Mouse (Mus musculus): ENCODE data around the gene Acp5. TPM values are rescaled to one million over a fixed set of nuclear protein-coding genes. Genes with fewer than 3 reads are reported as not detected.

Acp5 gene
- polyA plus RNA-seq, 1 experiment from 2014 or later: 42.9 TPM

GRCm38 (mm10) chr9:22087034-22087618, 48.4 kb downstream of the Acp5 start:
- no peak for TF ChIP-seq CTCF (IDR thresholded peaks at IDR 0.05; ENCODE audit: low read depth)
- TF ChIP-seq EP300 (optimal IDR thresholded peaks at IDR 0.05): no peak

GRCm38 (mm10) chr9:22086012-22086411, 49.5 kb downstream of the Acp5 start:
- ATAC-seq (ENCODE audit: low FRiP score, low TSS enrichment) (peak; percentile 25; the same call in 1 of the 2 replicates), DNase-seq (ENCODE audit: low spot score) (no peak)
- Histone ChIP-seq H3K4me2 (replicated peaks; ENCODE audit: low read depth) (peak overlapping the region; percentile 74), H3K36me3 (ENCODE audit: control insufficient read depth, insufficient read depth, low read length) (no peaks in the 10 kb centered on the region), H3K9me3 (ENCODE audit: control insufficient read depth, low read length) (no peaks in the 10 kb centered on the region), H3K9ac (ENCODE audit: low read length) (peak overlapping the region; percentile 70), H3K4me1 (replicated peaks; ENCODE audit: control insufficient read depth, insufficient read depth) (no peaks in the 10 kb centered on the region), H3K27ac (replicated peaks) (peak overlapping the region; percentile 93), H3K4me3 (ENCODE audit: low read depth, low read length) (peak overlapping the region; percentile 69), H3K27me3 (ENCODE audit: control insufficient read depth, insufficient read depth, low read length) (no peaks in the 10 kb centered on the region)
- TF ChIP-seq EP300 (optimal IDR thresholded peaks at IDR 0.05) (peak; percentile 35), CTCF (IDR thresholded peaks at IDR 0.05; ENCODE audit: low read depth) (no peak)
- whole genome bisulfite sequencing: 43% methylated on average over 6 of the region's 6 CpGs

More at GRCm38 (mm10) chr9:22087034-22087618, 48.4 kb downstream of the Acp5 start:
- ATAC-seq (ENCODE audit: low FRiP score, low TSS enrichment): no peak
- H3K4me3 ChIP-seq (ENCODE audit: low read depth, low read length): no peak overlapping the region
- 88% methylated on average over 2 of the region's 2 CpGs for WGBS
- H3K36me3 ChIP-seq (ENCODE audit: control insufficient read depth, insufficient read depth, low read length): no peaks in the 10 kb centered on the region
- no peaks in the 10 kb centered on the region for H3K4me1 ChIP-seq (replicated peaks; ENCODE audit: control insufficient read depth, insufficient read depth)
- no peaks in the 10 kb centered on the region for H3K9me3 ChIP-seq (ENCODE audit: control insufficient read depth, low read length)
- H3K27me3 ChIP-seq (ENCODE audit: control insufficient read depth, insufficient read depth, low read length): no peaks in the 10 kb centered on the region
- H3K4me2 ChIP-seq (replicated peaks; ENCODE audit: low read depth): no peak overlapping the region
- no peak overlapping the region for H3K27ac ChIP-seq (replicated peaks)
- H3K9ac ChIP-seq (ENCODE audit: low read length): no peak overlapping the region
- no peak for DNase-seq (ENCODE audit: low spot score)

GRCm38 (mm10) chr9:22085022-22085834, 50.3 kb downstream of the Acp5 start, which contains the start of gene Ecsit:
Gene Ecsit, minus strand, starts transcription at chr9:22085438.
- Histone ChIP-seq H3K27me3 (ENCODE audit: control insufficient read depth, insufficient read depth, low read length) (no peaks in the 10 kb centered on the region), H3K9ac (ENCODE audit: low read length) (peak within 1 kb of the TSS; percentile 77), H3K4me1 (replicated peaks; ENCODE audit: control insufficient read depth, insufficient read depth) (no peaks in the 10 kb centered on the region), H3K36me3 (ENCODE audit: control insufficient read depth, insufficient read depth, low read length) (no peaks in the 10 kb centered on the region), H3K27ac (replicated peaks) (peak within 1 kb of the TSS; percentile 93), H3K9me3 (ENCODE audit: control insufficient read depth, low read length) (no peaks in the 10 kb centered on the region), H3K4me3 (ENCODE audit: low read depth, low read length) (peak within 1 kb of the TSS; percentile 69), H3K4me2 (replicated peaks; ENCODE audit: low read depth) (peak within 1 kb of the TSS; percentile 74)
- DNase-seq (ENCODE audit: low spot score) (peak; percentile 93), ATAC-seq (ENCODE audit: low FRiP score, low TSS enrichment) (peak; percentile 99)
- under 1% methylated on average over 48 of the region's 48 CpGs for WGBS
- TF ChIP-seq CTCF (IDR thresholded peaks at IDR 0.05; ENCODE audit: low read depth): 0 out of 2 replicates have a peak, but pooled peaks have one; percentile 1
- no peak for TF ChIP-seq EP300 (optimal IDR thresholded peaks at IDR 0.05)

GRCm38 (mm10) chr9:22084667-22085021, 50.9 kb downstream of the Acp5 start:
- H3K4me3 ChIP-seq (ENCODE audit: low read depth, low read length): peak overlapping the region; percentile 69
- WGBS: 26% methylated on average over 4 of the region's 4 CpGs
- TF ChIP-seq EP300 (optimal IDR thresholded peaks at IDR 0.05) (no peak), CTCF (IDR thresholded peaks at IDR 0.05; ENCODE audit: low read depth) (no peak)
- peak overlapping the region; percentile 77 for H3K9ac ChIP-seq (ENCODE audit: low read length)
- no peak for DNase-seq (ENCODE audit: low spot score)
- peak overlapping the region; percentile 74 for H3K4me2 ChIP-seq (replicated peaks; ENCODE audit: low read depth)
- H3K36me3 ChIP-seq (ENCODE audit: control insufficient read depth, insufficient read depth, low read length): no peaks in the 10 kb centered on the region
- H3K27me3 ChIP-seq (ENCODE audit: control insufficient read depth, insufficient read depth, low read length): no peaks in the 10 kb centered on the region
- peak overlapping the region; percentile 93; the same call in 1 of the 2 replicates for H3K27ac ChIP-seq (replicated peaks)
- no peak for ATAC-seq (ENCODE audit: low FRiP score, low TSS enrichment)
- no peaks in the 10 kb centered on the region for H3K4me1 ChIP-seq (replicated peaks; ENCODE audit: control insufficient read depth, insufficient read depth)
- H3K9me3 ChIP-seq (ENCODE audit: control insufficient read depth, low read length): no peaks in the 10 kb centered on the region

Small RNA genes within 50 kb of the gene (microRNA-seq; reads per million reads assigned to microRNA genes)
- gene Mir7084: not detected

Other genes starting within 250 kb of the Acp5 start
- gene Rab3d, start 217.5 kb downstream of the Acp5 start, polyA plus RNA-seq (2015; fragmentation: Nextera tagmentation; extraction: Ambion mirVana): 130 and 137 TPM in 2 replicates
- 1.1 and 1.9 TPM in 2 replicates for gene Ccdc159, start 208.2 kb downstream of the Acp5 start, polyA plus RNA-seq (2015; fragmentation: Nextera tagmentation; extraction: Ambion mirVana)
- 95.0 and 95.7 TPM in 2 replicates for gene Tmem205, start 208.2 kb downstream of the Acp5 start, polyA plus RNA-seq (2015; fragmentation: Nextera tagmentation; extraction: Ambion mirVana)
- 2.7 and 4.1 TPM in 2 replicates for gene Plppr2, start 198.7 kb downstream of the Acp5 start, polyA plus RNA-seq (2015; fragmentation: Nextera tagmentation; extraction: Ambion mirVana)
- gene Swsap1, start 180.0 kb downstream of the Acp5 start, polyA plus RNA-seq (2015; fragmentation: Nextera tagmentation; extraction: Ambion mirVana): 4.2 and 5.4 TPM in 2 replicates
- 2.8 and 3.4 TPM in 2 replicates for gene Epor, start 172.2 kb downstream of the Acp5 start, polyA plus RNA-seq (2015; fragmentation: Nextera tagmentation; extraction: Ambion mirVana)
- gene Rgl3, start 146.3 kb downstream of the Acp5 start, polyA plus RNA-seq (2015; fragmentation: Nextera tagmentation; extraction: Ambion mirVana): 2.7 and 2.9 TPM in 2 replicates
- gene Ccdc151, start 133.1 kb downstream of the Acp5 start, polyA plus RNA-seq (2015; fragmentation: Nextera tagmentation; extraction: Ambion mirVana): 0.07 and 0.19 TPM in 2 replicates
- gene Prkcsh, start 132.9 kb downstream of the Acp5 start, polyA plus RNA-seq (2015; fragmentation: Nextera tagmentation; extraction: Ambion mirVana): 45.0 and 48.4 TPM in 2 replicates
- gene Elavl3, start 83.7 kb downstream of the Acp5 start, polyA plus RNA-seq (2015; fragmentation: Nextera tagmentation; extraction: Ambion mirVana): 0.73 and 1.1 TPM in 2 replicates
- gene Gm49318, start 64.5 kb downstream of the Acp5 start, polyA plus RNA-seq (2015; fragmentation: Nextera tagmentation; extraction: Ambion mirVana): not detected in 2 replicates
- 4.4 and 5.5 TPM in 2 replicates for gene Zfp653, start 64.3 kb downstream of the Acp5 start, polyA plus RNA-seq (2015; fragmentation: Nextera tagmentation; extraction: Ambion mirVana)
- gene Ecsit, start 50.3 kb downstream of the Acp5 start, polyA plus RNA-seq (2015; fragmentation: Nextera tagmentation; extraction: Ambion mirVana): 31.7 and 33.1 TPM in 2 replicates
- gene Cnn1, start 36.5 kb downstream of the Acp5 start, polyA plus RNA-seq (2015; fragmentation: Nextera tagmentation; extraction: Ambion mirVana): 851 and 1,082 TPM in 2 replicates
- gene Elof1, start 18.5 kb downstream of the Acp5 start, polyA plus RNA-seq (2015; fragmentation: Nextera tagmentation; extraction: Ambion mirVana): 119 TPM in 2 replicates
- 99.2 and 106 TPM in 2 replicates for gene Pigyl, start 21.1 kb upstream of the Acp5 start, polyA plus RNA-seq (2015; fragmentation: Nextera tagmentation; extraction: Ambion mirVana)
- 0.47 and 0.61 TPM in 2 replicates for gene Zfp872, start 52.4 kb upstream of the Acp5 start, polyA plus RNA-seq (2015; fragmentation: Nextera tagmentation; extraction: Ambion mirVana)
- gene Zfp809, start 90.0 kb upstream of the Acp5 start, polyA plus RNA-seq (2015; fragmentation: Nextera tagmentation; extraction: Ambion mirVana): 12.2 and 12.9 TPM in 2 replicates
- gene Zfp599, start 124.2 kb upstream of the Acp5 start, polyA plus RNA-seq (2015; fragmentation: Nextera tagmentation; extraction: Ambion mirVana): 1.2 and 1.4 TPM in 2 replicates
- 10.1 and 10.2 TPM in 2 replicates for gene Zfp810, start 171.9 kb upstream of the Acp5 start, polyA plus RNA-seq (2015; fragmentation: Nextera tagmentation; extraction: Ambion mirVana)

Data from stomach, postnatal 0 days (tissue).